Mouse (Mus musculus) testis, adult 2 months (tissue): ENCODE results near the gene Sinhcaf. TPM values are rescaled to one million over a fixed set of nuclear protein-coding genes. Genes with fewer than 3 reads are reported as not detected.

Experiments used
- H3K27ac ChIP-seq: fragments of 200-500 bp; 2 replicates; pipeline ENCODE4 v1.5.1; 2012; ENCODE audit warnings: low read depth, low read length; ENCODE audit not compliant: control insufficient read depth, insufficient read depth
- H3K27me3 ChIP-seq: fragments of 200-500 bp; 2 replicates; pipeline ENCODE4 v1.6.1; 2012; ENCODE audit warnings: mild to moderate bottlenecking, low read length, moderate library complexity; ENCODE audit not compliant: control insufficient read depth, insufficient read depth
- H3K36me3 ChIP-seq: fragments of 200-500 bp; 2 replicates; pipeline ENCODE4 v1.6.1; 2012; ENCODE audit warnings: mild to moderate bottlenecking, low read length; ENCODE audit not compliant: control insufficient read depth, insufficient read depth
- H3K4me1 ChIP-seq: fragments of 200-500 bp; 2 replicates; pipeline ENCODE4 v1.6.1; 2012; ENCODE audit warnings: low read length; ENCODE audit not compliant: control insufficient read depth, insufficient read depth
- H3K4me3 ChIP-seq: fragments of 200-500 bp; 2 replicates; pipeline ENCODE4 v1.5.1; 2012; ENCODE audit warnings: low read depth, mild to moderate bottlenecking, low read length, moderate library complexity, mixed read lengths; ENCODE audit not compliant: control insufficient read depth
- CTCF ChIP-seq: fragments of 200-500 bp; IDR thresholded peaks from 2 replicates; pipeline ENCODE4 v1.5.1; 2012; ENCODE audit warnings: low read depth, mild to moderate bottlenecking, inconsistent platforms, low read length, moderate library complexity; ENCODE audit not compliant: control insufficient read depth, insufficient read depth, insufficient replicate concordance
- POLR2A ChIP-seq: fragments of 200-500 bp; IDR thresholded peaks from 2 replicates; pipeline ENCODE4 v1.6.1; 2012; ENCODE audit warnings: low read depth, mild to moderate bottlenecking, inconsistent platforms, low read length, moderate library complexity; ENCODE audit not compliant: control insufficient read depth
- polyA plus RNA-seq: library from polyadenylated mRNA; depleted of rRNA; stranded (reverse); fragments of >200 nt; gene quantifications from 2 replicates; pipeline ENCODE4 v1.2.3, GENCODE M21; 2012

Sinhcaf gene
- polyA plus RNA-seq, 1 experiment = 3.3 TPM

DNA sequence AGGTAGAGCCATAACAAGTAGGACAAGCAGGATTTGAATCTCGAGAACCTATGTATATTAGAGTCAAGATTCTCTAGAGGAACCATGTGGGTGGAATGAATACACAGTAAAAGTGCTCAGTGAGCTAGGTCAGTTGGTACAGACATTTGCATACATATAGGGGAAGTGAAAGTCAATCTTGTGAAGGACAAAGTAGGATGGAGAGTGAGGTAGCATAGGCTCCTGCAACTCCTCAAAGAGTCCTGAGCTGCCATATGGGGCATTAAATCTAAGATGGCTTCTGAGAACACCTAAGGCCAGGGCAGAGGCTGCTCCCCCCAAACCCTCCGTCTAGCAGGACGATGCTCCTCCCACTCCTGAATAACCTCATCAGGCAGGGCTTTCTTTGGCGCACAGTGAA, 39.7 kb upstream of the Sinhcaf start:
- Histone ChIP-seq H3K27ac (no peak overlapping the region), H3K27me3 (no peaks in the 10 kb centered on the region), H3K36me3 (no peaks in the 10 kb centered on the region), H3K4me3 (no peak overlapping the region), H3K4me1 (no peaks in the 10 kb centered on the region)
- TF ChIP-seq POLR2A (no peak), CTCF (no peak)

- Histone ChIP-seq H3K36me3 (no peaks in the 10 kb centered on the region), H3K27ac (no peak overlapping the region), H3K4me1 (no peaks in the 10 kb centered on the region), H3K4me3 (no peak overlapping the region), H3K27me3 (no peaks in the 10 kb centered on the region)
- no peak for TF ChIP-seq CTCF
- no peak for TF ChIP-seq POLR2A
These were observed 34.2 kb upstream of the Sinhcaf start for GRCm38 (mm10) chr6:148980495-148980894.

DNA sequence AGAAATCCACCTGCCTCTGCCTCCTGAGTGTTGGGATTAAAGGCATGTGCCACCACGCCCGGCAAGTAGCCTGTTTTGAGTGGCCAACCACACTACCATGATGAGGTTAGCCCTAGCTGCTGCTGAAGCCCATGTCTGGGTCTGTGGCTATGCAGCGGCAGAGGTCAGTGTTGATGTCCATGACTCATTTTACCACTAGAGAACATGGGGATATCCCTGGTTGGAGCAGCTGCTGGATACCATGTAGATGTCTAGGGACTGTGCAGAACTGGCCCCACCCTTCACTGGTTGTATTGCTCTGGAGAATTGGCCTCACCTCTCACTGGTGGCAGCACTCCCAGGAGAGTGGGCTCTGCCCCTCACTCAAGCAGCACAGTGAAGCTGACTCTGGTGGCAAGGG, 28.8 kb upstream of the Sinhcaf start:
- Histone ChIP-seq H3K27ac (no peak overlapping the region), H3K4me3 (no peak overlapping the region), H3K4me1 (peaks cover 2% of the 10 kb centered on the region; the same call in 1 of the 2 replicates), H3K27me3 (no peaks in the 10 kb centered on the region), H3K36me3 (no peaks in the 10 kb centered on the region)
- TF ChIP-seq POLR2A = no peak
- TF ChIP-seq CTCF = no peak

DNA sequence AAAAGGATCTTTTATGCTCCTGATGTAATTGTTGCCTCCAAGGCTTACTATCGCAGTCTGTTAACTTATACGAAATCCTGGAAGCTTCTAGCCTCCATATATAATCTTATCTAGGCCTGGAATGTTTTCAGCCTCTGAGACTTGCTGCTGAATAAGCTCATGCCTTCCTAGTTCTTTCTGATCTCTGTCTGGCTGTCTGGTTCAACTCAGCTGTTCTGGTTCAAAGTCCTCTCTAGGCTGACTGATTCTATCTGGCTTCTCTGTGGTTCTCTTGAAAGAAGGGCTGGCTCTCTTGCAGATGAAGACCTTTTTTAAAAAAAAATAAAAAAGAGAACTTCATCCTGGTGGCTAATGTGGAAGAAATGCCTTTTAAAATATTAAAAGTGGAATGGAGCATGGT, 26.6 kb upstream of the Sinhcaf start:
- Histone ChIP-seq H3K36me3 (no peaks in the 10 kb centered on the region), H3K4me1 (peaks cover 2% of the 10 kb centered on the region; the same call in 1 of the 2 replicates), H3K27me3 (no peaks in the 10 kb centered on the region), H3K4me3 (no peak overlapping the region), H3K27ac (no peak overlapping the region)
- no peak for TF ChIP-seq CTCF
- TF ChIP-seq POLR2A = no peak

DNA sequence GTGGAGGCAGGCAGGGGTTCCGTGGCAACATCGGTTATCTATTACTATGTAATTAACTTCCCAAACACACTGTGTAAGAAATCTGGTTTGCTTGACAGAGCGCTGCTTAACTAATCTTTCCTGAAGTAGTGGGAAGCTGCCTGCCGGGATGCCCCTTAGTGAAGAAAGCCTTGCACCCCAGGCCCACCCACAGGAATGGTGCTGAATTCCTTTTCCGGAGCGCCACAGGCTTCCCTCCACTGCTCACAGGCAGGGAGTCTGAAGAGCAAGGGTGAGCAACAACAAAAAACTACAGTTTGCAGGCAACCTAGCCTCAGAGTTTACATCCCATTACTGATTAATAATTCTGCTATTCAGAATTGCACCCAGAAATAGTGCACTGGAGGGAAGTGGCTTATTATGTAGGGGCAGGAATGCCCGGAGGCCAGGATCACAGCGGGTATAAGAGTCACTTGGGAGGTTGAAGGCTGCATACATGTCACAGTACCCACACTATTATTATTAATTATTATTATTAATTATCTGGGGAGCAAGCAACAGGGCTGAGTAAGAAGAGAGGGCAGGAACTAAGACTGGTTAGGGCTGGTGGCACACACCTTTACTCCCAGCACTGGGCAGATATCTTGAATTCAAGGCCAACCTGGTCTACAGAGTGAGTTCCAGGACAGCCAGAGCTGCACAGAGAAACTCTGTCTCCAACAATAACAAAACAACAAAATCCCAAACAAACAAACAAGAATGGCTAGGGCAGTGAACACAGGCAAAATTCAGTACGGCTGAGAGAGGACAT, 26.0 kb upstream of the Sinhcaf start:
- H3K4me3 ChIP-seq = no peak overlapping the region
- no peak for TF ChIP-seq CTCF
- H3K27ac ChIP-seq = no peak overlapping the region
- H3K36me3 ChIP-seq = no peaks in the 10 kb centered on the region
- peaks cover 2% of the 10 kb centered on the region; the same call in 1 of the 2 replicates for H3K4me1 ChIP-seq
- no peaks in the 10 kb centered on the region for H3K27me3 ChIP-seq

DNA sequence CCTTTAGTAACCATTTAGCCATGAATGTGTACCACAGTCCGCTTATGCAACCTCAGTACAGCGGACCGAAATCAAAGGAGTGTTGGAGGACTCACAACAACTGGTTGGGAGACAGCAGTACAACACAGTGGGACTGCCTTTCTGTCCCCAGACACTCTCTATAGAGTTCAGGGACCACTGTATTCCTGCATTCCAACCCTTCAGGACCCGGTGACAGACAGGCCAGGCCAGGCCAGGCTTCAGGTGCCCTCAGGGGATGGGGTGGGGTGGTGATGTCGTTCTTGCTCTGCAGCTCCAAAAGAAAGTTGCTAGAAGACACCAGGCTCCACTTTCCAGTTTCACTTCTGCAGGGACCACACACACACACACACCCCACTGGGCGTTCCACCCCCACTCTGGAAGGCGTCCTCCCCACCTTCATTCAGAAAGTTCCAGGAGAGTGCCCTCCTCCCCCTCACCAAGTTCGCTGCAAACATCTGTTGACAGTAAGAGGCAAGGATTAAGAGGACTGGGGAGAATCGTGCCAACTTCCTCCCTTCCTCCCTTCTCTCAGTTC, 25.2 kb upstream of the Sinhcaf start:
- no peak for TF ChIP-seq POLR2A
- TF ChIP-seq CTCF = no peak
- Histone ChIP-seq H3K27ac (no peak overlapping the region), H3K4me3 (no peak overlapping the region), H3K4me1 (peaks cover 2% of the 10 kb centered on the region; the same call in 1 of the 2 replicates), H3K27me3 (no peaks in the 10 kb centered on the region), H3K36me3 (no peaks in the 10 kb centered on the region)

DNA sequence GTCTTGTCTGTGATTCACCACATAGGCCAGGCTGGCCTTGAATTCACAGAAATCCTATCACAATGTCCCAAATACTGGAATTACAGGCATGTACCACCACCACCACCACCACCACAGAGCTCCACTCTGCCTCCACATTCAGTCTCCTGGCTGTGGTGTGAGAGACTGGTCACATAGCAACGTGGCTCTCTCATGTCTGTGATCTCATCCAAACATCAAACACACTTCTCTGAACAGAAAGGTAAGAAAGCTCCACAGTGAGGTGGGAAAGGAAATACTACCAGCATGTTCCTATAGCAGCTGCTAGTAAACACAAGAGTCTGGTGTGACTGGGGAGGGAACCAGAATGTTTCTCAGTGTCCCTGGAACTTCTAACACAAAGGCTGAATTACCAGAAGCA, 15.0 kb upstream of the Sinhcaf start:
- no peak for TF ChIP-seq CTCF
- no peak for TF ChIP-seq POLR2A
- Histone ChIP-seq H3K27me3 (no peaks in the 10 kb centered on the region), H3K4me3 (no peak overlapping the region; the same call in 1 of the 2 replicates), H3K36me3 (no peaks in the 10 kb centered on the region), H3K27ac (no peak overlapping the region), H3K4me1 (no peaks in the 10 kb centered on the region)
